Mouse (Mus musculus) Muller cell, postnatal 12 days (primary cell): ENCODE data around the gene Tas1r1.

Source experiments
- DNase-seq: peaks from one replicate; pipeline ENCODE4 v3.0.0-alpha.2; 2015; ENCODE audit errors: inconsistent ontology term

Tas1r1 gene

DNA sequence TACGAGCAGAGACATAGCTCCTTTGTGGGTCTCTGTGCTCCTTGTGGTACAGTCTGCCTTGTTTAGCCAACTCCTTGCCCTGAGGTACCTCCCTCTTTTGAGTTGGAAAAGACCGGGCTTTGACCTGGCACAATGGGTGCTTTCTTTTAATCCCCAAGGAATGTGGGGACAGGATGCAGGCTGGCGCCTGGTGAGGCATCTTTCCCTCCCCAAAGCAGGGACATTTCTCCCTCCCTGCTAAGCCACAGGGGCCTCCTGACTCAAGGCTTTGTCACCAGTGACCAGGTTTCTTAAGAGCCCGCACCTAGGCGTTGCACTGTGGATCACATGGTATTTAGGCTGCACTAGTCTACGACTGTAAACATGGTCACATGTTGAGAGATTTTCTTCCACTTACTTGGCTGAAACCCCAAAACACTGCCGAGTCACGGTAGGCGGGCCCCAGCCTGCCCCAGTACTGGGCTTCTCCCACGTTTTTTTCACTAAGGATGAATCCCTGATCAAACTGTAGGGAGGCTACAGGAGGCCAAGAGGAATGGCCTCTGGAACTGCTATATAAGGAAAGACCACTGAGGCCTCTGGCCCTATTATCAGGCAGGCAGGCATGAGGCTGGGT, 28.2 kb downstream of the Tas1r1 start:
- peak; percentile 86 for DNase-seq

DNA sequence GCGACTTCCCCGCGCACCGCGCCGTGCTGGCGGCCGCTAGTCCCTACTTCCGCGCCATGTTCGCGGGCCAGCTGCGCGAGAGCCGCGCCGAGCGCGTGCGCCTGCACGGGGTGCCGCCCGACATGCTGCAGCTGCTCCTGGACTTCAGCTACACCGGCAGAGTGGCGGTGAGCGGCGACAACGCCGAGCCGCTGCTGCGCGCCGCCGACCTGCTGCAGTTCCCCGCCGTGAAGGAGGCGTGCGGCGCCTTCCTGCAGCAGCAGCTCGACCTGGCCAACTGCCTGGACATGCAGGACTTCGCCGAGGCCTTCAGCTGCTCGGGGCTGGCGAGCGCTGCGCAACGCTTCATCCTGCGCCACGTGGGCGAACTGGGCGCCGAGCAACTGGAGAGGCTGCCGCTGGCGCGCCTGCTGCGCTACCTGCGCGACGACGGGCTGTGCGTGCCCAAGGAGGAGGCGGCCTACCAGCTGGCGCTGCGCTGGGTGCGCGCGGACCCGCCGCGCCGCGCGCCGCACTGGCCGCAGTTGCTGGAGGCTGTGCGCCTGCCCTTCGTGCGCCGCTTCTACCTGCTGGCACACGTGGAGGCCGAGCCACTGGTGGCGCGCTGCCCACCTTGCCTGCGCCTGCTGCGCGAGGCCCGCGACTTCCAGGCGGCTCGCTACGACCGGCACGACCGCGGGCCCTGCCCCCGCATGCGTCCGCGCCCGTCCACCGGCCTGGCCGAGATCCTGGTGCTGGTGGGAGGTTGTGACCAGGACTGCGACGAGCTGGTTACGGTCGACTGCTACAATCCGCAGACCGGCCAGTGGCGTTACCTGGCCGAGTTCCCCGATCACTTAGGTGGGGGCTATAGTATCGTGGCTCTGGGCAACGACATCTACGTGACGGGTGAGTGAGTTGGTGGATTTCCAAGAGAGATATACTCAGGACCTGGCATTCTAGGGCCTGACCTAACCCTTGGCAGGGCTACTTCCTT, 29.0 kb downstream of the Tas1r1 start:
- no peak for DNase-seq

DNA sequence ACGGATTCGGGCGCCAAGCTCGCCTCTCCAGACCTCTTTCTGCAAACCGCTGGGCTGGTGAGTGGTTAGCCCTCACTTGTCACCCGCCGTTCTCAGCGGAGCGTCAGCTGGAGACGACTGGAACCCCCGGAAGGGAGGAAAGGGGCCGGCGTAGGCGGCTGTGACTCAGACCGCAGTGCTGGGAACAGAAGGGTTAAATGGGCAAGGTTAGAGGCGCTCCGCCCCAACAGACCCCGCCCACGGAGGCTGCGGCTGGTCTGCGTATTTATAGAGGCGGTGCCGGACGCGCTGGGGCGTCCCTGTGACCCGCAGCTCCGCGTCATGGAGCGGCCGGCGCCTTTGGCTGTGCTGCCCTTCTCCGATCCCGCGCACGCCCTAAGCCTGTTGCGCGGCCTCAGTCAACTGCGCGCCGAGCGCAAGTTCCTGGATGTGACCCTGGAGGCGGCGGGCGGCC, 29.7 kb downstream of the Tas1r1 start, which contains the start of gene Klhl21:
Gene Klhl21, plus strand, starts transcription at position 182 of the 454 bp plus-strand sequence.
- DNase-seq, result peak; percentile 98

DNA sequence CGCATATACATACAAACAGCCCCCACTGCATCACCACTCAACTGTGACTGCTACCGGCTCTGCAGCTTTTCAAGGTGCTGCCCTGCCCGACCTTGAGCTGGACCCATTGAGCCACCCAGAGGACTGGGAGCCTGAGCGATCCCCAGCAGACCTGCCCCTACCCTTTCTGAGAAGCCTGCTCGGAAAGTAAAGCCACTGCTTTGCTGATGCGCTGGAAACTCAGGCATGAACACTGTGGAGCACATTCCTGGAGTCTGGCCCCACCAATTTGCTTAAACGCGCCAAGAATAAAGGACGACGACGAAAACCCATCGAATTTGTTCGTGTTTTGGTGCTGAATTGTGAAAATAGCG, 30.2 kb downstream of the Tas1r1 start:
- DNase-seq, result no peak

DNA sequence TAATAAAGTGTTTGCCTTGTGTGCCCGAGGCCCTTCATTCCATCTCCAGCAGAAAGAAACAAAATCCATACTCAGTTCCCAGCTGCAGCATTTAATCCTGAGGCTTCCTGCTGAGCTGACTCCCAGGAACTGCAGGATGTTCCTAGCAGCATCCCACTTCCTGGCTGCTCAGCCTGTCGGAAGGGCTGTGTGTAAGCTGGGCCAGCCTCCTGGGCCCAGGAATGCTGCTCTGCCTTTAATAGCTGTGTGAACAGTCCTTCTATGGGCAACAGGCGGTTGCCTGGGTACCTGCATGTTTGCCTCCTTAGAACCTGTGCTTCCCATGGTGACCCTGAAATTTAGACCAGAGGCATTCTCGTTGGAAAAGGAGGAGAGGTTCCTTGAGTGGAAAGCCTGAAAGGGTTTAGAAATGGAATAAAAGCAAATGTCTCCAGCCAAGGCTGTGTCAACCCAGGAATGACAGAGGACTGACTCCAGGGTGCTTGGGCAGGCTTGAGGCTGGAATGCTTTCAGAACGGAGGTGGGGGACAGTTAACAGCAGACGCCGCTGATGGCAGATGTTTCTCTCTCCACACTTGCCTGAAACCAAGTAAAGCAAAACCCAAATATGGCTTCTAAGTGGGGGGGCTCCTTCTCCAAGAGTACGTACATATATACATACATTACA, 30.8 kb downstream of the Tas1r1 start:
- peak; percentile 59 for DNase-seq

DNA sequence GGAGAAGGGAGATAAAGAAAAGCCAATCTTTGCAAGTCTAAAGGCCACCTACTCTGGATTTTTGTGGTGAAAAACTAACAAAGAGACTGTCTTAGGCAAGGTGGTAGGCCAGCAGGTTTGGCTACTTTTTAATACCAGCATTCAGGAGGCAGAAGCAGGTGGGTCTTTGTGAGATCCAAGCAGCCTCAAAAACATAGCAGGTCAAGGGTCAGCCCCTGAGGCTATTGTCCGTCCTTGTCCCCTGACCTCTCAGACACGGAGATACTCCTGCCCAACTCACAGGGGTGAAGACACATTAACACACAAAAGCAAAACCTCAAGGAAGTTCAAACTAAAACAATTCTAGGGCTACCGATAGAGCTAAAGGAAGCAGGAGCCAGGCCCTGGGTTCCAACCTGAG, 31.6 kb downstream of the Tas1r1 start:
- no peak for DNase-seq

DNA sequence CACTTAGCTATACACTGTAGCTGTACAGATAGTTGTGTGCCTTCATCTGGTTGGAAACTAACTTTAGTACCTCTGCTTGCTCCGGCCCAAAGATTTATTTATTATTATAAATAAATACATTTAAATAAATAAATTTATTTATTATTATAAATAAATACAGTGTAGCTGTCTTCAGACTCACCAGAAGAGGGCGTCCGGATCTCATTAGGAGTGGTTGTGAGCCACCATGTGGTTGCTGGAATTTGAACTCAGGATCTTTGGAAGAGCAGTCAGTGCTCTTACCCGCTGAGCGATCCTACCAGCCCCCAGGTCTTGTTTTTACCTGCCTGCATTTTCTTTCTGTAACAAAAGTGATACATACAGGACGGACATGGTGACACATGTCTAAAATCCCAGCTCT, 32.2 kb downstream of the Tas1r1 start:
- no peak for DNase-seq

DNA sequence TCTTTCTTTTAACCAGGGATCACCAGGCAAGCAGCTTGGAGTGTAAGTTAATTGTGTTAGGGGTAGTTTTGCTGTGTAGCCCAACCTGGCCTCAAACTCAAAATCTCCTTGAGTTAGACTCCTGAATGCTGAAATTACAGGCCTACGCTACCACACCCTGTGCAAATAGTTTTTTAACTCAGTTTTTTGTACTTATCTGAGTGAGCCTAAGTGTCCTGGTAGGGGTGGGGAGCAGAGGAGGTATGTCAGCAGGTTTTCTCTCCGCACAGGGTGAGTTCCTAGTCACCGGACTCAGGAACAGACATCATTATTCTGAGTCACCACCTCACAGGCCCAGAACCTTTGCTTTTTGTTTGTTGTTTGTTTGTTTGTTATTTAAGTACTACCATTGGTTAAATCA, 36.3 kb downstream of the Tas1r1 start:
- no peak for DNase-seq

DNA sequence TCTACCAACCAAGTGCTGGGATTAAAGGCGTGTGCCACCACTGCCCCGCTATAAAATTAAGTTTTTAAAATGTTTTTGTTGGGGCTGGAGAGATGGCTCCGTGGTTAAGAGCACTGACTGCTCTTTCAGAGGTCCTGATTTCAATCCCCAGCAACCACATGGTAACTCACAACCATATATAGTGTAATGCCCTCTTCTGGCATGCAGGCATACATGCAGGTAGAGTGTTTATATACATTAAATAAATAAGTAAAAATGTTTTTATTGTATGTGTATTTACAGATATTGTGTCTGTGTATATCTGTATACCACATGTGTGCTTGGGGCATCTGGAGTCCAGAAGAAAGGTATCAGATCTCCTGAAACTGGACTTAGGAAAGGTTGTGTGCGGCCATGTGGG, 37.0 kb downstream of the Tas1r1 start:
- DNase-seq, result no peak

DNA sequence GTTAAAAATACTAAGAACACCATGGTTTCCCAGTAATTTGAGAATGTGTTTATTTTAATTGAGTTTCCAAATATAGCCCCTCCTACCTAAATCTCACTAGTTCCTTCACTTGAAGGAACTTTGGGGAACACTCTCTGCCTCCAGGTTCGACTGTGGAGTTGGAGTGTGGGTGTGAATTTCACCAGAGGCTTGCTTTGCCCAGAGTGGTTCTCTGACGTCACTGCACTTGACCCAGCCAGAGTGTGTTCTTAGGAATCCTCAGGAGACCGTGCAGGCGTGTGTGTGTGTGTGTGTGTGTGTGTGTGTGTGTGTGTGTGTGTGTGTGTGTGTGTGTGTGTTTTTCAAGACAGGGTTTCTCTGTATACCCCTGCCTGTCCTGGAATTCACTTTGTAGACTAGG, 37.5 kb downstream of the Tas1r1 start:
- no peak for DNase-seq

DNA sequence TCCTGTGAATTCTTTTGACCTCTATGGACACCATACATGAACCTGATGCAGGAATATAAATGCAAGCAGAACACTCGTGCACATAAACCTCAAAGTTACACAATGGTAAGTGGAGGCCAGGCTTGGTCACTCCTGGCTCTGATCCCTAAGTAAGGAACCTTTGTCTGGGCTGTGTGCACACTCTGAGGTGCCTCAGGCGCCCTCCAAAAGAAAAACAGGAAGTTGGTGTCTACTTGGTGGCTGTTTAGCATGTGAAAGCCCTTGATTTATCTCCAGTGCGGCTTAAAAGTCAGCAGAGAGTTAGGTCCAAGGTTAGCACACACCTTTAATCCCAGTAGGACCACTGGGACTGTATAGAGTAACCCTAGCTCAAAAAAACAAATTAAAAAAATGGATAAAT, 38.9 kb downstream of the Tas1r1 start:
- DNase-seq, result no peak

DNA sequence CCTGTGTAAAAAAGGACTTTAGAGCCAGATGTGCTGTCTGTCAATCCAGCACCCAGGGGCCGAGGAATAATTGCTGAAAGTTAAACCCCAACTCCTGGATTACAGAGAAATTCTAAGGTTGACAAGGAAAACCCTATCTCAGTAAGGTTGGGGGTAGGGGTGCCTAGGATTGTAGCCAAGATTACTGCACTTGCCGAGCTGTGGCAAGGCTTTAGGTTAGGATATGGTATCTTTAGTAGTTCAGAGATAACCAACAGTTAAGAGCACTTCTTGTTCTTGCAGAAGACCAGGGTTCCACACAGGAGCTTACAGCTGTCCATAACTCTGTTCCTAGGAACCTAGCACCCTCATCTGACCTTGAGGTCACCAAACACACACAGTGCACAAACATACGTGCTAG, 40.7 kb downstream of the Tas1r1 start:
- DNase-seq, result no peak

DNA sequence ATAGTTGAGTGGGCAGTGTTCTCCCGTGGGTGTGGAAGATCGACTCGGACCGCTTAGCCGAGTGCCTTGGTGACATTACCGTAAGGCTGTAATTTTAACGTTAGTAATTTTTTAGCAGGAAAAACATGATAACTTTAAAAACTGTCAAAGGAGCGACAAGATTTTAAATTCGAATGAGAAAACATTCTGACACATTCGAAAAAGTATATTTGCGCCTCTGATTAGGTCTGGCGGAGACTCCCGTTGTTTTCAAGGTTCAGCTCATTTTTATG, 41.5 kb downstream of the Tas1r1 start:
- no peak for DNase-seq

DNA sequence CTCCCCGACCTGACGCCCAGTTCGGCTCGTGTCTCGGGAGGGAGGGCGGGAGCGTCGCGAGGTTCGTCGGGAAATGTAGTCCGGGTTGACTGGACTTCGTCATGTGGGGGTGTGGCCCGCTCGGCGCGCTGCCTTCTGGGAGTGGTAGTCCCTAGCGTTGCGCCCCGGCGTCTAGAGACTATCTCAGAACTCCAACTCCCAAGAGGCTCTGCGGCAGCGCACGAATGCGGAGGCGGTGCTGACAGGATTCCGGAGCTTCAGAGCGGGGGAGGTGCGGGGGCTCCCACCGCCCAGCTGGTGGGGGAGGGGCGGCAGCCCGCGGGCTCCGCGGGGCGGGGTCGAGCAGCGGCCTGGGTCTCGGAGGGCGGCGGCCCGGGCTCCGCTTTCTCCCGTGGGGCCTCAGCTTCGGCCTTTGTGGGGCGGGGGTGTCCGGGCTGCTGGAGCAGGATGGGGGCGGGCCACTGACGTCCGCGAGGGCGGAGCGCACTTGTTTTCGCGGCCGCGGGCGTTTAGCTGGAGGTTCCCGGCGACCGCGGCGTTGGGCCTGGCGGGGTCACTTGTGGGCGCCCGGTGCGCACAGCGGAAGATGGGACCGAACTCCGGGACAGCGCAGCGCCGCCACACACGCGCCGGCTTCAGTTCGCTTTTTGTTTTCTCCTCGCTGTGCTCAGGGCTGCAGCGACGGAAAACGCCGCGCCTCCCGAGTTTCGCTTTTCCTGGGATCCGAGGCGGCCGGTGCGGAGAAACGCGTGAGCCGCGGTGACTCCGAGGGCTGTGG, 42.0 kb downstream of the Tas1r1 start, which contains the start of gene Phf13:
Gene Phf13, minus strand, starts transcription at position 86 of the 778 bp plus-strand sequence.
- peak; percentile 99 for DNase-seq

DNA sequence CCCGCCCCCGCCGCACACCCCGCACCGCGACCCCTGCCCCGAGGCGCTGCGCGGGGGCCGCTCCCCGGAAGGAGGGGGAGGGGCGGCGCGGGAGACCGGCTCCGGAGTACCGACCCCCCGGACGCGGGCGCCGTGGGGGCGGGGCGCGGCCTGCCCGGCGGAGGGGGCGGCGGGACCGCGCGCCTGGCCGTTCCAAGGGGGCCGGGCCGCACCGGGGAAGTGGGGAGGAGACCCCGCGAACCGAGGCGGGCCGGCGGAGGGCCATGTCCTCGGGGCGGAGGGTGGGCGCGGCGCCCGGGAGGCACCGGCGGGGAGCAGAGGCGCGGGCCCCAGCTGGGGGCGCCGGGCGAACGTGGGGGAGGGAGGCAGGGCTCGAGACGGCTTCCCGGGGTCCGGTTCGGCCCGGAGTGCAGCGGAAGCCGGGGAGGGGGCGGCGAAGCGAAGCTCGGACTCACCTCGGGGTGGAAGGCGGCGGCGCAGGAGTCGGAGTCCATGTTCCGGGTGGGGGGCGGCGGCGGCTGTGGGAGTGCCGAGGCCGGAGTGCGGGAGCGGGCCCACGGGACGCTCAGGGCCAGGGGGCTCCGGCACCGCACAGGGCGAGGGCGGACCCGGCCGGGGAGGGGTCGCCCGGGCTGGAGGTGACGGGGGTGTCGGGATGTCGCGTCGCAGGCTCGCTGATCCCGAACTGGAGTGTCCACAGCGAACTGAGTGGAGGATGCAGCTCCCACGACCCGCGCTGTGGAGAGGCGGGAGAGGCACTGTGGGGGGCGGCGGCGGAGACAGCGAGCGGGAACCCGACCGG, 42.8 kb downstream of the Tas1r1 start:
- no peak for DNase-seq

DNA sequence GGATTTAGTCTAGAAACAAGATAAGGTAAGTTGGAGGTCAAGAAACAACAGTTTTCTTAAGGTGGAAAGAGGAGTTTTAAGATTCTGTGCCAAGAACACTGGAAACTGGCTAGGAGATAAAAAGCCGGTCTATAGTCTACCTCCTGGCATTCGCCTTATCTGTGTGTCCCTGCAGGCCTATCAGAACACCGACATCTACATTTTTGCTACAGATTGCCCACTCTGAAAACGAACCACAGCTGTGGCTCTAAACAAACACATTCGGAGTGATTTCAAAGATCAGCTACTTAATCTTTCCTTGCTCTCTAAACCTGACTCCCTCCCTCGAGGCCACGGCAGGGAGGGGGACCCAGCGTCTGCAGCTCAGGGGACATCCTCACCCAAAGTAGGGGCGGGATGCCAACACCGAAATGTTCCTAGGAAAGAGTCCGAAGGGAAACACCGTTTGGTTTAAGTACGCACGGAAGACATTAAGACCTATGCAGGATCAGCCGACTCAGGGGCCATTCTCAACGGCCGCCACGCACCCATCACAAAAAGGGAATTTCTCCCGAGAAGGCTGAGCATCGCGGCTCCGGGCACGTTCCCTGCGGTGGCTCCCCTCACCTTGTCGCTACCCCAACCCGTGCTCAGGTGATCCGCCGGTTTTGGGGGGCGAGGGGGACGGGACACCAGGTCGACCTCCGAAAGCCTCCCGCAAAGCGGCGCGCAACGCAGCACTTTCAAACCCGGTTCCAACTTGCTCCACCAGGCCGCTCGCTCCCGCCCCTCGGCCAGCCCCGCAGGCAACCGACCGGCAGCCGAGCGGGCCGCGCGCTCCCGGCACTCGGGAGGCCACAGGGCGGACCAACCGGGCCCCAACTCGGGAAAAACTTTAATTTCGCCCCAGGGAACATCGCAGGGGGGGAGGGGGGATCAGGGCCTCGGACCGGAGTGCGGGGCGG, 43.9 kb downstream of the Tas1r1 start:
- DNase-seq, result peak; percentile 52

DNA sequence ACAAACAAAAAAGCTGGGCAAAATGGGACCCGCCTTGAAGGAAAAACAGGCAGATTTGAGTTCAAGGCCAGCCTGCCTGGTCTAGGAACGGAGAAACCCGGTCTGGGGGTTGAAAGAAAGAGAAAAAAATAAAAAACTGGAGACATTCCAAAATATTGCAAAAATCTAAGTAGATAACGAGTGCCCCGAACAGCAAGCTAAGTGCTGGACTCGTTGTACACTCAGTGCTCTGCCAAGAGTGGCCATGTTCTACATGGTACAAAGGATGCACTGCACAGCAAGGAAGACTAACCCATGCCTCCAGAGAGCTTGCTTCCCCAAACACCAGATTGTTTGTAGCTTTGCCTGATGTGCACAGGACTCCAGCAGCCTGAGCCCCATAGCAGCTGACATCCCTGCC, 45.3 kb downstream of the Tas1r1 start:
- DNase-seq, result no peak

DNA sequence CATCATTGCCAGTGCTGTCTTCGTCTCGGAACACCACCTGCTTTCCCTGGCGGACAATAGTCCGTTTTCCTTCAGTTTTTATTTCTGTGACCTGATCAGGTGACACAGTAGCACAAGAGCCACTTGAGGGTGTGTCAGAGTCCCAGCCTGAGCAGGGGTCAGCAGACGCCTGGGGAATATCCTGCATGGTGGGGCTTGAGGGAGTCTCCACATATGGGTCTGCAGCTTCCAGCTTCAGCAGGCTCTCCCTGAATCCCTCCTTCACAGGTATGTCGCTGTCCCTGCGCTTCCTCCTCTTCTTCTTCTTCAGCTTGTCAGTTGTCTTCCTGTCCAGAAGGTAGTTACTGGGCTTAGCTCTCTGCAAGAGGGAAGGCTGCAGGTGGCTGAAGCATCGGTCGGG, 46.3 kb downstream of the Tas1r1 start:
- no peak for DNase-seq

DNA sequence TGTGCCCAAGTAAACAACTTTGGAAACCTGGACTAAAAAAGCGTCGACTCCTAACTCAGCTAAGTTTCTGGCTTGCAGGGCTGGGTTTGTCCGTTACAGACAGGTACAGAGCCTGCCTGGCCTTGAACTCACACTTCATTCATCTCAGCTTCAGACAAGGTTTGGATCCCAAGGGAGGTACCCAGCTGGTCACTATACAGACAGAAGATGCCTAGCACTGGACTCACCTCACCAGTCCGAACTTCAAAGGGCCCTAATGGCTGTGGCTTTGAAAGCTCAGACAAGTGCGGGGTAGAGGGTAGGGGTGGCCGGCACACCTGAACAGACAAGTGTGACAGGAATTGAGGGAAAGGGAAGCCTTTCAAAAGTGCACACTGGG, 49.3 kb downstream of the Tas1r1 start:
- no peak for DNase-seq
